Mouse (Mus musculus) urinary bladder, postnatal 36 days (tissue): ENCODE measurements around the gene Gnao1.

Experiments used
- DNase-seq, 2 experiments: peaks; one replicate each; pipeline ENCODE4 v3.0.0; 2022; ENCODE audit warnings: low spot score in 2 of 2, mixed read lengths in 1 of 2

Gnao1 gene

GRCm38 (mm10) chr8:94004139-94004538 is 194.4 kb downstream of the Gnao1 start:
- DNase-seq = no peak

- no peak for DNase-seq
Observed at GRCm38 (mm10) chr8:94009243-94009845, 199.6 kb downstream of the Gnao1 start.

- no peak for DNase-seq
Observed at GRCm38 (mm10) chr8:94010101-94010705, 200.4 kb downstream of the Gnao1 start.

GRCm38 (mm10) chr8:94011076-94012012 is 201.6 kb downstream of the Gnao1 start:
- no peak for DNase-seq

- peak; percentile 54 to 56 for DNase-seq
Observed at GRCm38 (mm10) chr8:94012013-94012951, 202.5 kb downstream of the Gnao1 start, which contains the start of gene Amfr. Gene Amfr (minus strand): TSS chr8:94012842.

- DNase-seq = no peak
Observed at GRCm38 (mm10) chr8:94013026-94013612, 203.4 kb downstream of the Gnao1 start.
